Mouse (Mus musculus) CD4-positive, CD25-positive, alpha-beta regulatory T cell (primary cell): Measurements from ENCODE around the gene Gm14410. TPM values are rescaled to one million over a fixed set of nuclear protein-coding genes. Genes with fewer than 3 reads are reported as not detected.

Experiments
- polyA plus RNA-seq: library from polyadenylated mRNA; unstranded; fragments of 100-300 nt; shearing (Covaris generic); gene quantifications from one replicate; pipeline ENCODE4 v1.2.1, GENCODE M21; 2017

Gm14410 gene
- 7.6 TPM for polyA plus RNA-seq

DNA sequence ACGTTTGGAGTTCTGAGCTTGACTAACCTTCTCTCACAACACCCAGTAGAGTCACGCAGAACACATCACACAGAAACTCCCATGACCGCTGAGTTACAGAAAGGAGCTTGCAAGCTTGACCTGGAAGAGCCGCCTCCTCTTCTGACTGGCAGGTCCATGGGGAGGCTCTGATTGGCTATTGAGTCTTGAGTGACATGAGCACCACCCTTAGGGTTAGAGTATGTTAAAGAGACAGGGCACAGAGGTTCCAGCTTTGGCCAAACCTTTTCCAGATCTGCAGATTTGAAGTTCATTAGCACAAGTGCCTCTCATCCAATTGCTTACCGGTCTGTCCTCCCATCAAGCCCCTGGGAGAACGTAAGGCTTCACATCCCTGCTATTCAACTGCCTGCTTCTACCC, at the start of gene Gm14410:
Gene Gm14410, minus strand, starts transcription at position 81 of the 400 bp plus-strand sequence.

Other genes starting within 250 kb of the Gm14410 start
- gene Gm14419, start 205.5 kb downstream of the Gm14410 start, polyA plus RNA-seq: 2.0 TPM
- 0.53 TPM for gene Gm14401, start 132.1 kb downstream of the Gm14410 start, polyA plus RNA-seq
- gene Gm14409, start 60.6 kb upstream of the Gm14410 start, polyA plus RNA-seq: not detected
- 0.14 TPM for gene Gm14412, start 117.9 kb upstream of the Gm14410 start, polyA plus RNA-seq
- gene Gm14418, start 191.9 kb upstream of the Gm14410 start, polyA plus RNA-seq: 1.0 TPM